Comparison of ENCODE assay signal across 8 mouse cellular contexts in genomic region chrX:145505457-145506201, GRCm38 (mm10). TPM values are rescaled to one million over a fixed set of nuclear protein-coding genes. Genes with fewer than 3 reads are reported as not detected.
DNase-seq lines count a peak whose midpoint lies in the region; ATAC-seq and TF ChIP-seq lines count a peak whose summit lies in the region.

No protein-coding gene starts in this region.

- H3K27ac ChIP-seq in forebrain, embryonic 11.5 days (ENCODE audit: low read depth, low read length) = peak overlapping the region; percentile 27; the same call in 1 of the 2 replicates
- peak overlapping the region; percentile 51 for H3K27ac ChIP-seq in heart, embryonic 16.5 days (ENCODE audit: low read length)
- H3K27ac ChIP-seq in liver, embryonic 15.5 days (replicated peaks) = peak overlapping the region; percentile 51
- H3K27ac ChIP-seq in neural tube, embryonic 11.5 days (ENCODE audit: low read depth, low read length) = no peak overlapping the region
- peak overlapping the region; percentile 53; the same call in 1 of the 2 replicates for H3K27ac ChIP-seq in stomach, postnatal 0 days (replicated peaks)

- no peaks in the 10 kb centered on the region for H3K27me3 ChIP-seq in forebrain, embryonic 11.5 days (ENCODE audit: control insufficient read depth, insufficient read depth, low read length)
- H3K27me3 ChIP-seq in heart, embryonic 16.5 days (ENCODE audit: control insufficient read depth, insufficient read depth, low read length) = no peaks in the 10 kb centered on the region
- peaks cover 7% of the 10 kb centered on the region for H3K27me3 ChIP-seq in liver, embryonic 15.5 days
- H3K27me3 ChIP-seq in neural tube, embryonic 11.5 days (ENCODE audit: control insufficient read depth, insufficient read depth, low read length) = no peaks in the 10 kb centered on the region
- no peaks in the 10 kb centered on the region for H3K27me3 ChIP-seq in stomach, postnatal 0 days (ENCODE audit: control insufficient read depth, insufficient read depth, low read length)

- H3K4me1 ChIP-seq in forebrain, embryonic 11.5 days (replicated peaks; ENCODE audit: control insufficient read depth, insufficient read depth, low read length) = no peaks in the 10 kb centered on the region
- no peaks in the 10 kb centered on the region for H3K4me1 ChIP-seq in heart, embryonic 16.5 days (ENCODE audit: control insufficient read depth, insufficient read depth, low read length)
- H3K4me1 ChIP-seq in liver, embryonic 15.5 days (replicated peaks) = no peaks in the 10 kb centered on the region
- no peaks in the 10 kb centered on the region for H3K4me1 ChIP-seq in neural tube, embryonic 11.5 days (ENCODE audit: control insufficient read depth, insufficient read depth, low read length)
- H3K4me1 ChIP-seq in stomach, postnatal 0 days (replicated peaks; ENCODE audit: control insufficient read depth, insufficient read depth) = no peaks in the 10 kb centered on the region

- TF ChIP-seq CTCF in stomach, postnatal 0 days (IDR thresholded peaks at IDR 0.05; ENCODE audit: low read depth) = peak; percentile 51

- 19% methylated on average over 14 of the region's 14 CpGs for WGBS in forebrain, embryonic 11.5 days
- WGBS in heart, embryonic 16.5 days = 16% methylated on average over 14 of the region's 14 CpGs
- WGBS in liver, embryonic 15.5 days (ENCODE audit: insufficient replicate concordance) = 13% methylated on average over 14 of the region's 14 CpGs
- 10% methylated on average over 14 of the region's 14 CpGs for WGBS in neural tube, embryonic 11.5 days
- WGBS in stomach, postnatal 0 days = 11% methylated on average over 14 of the region's 14 CpGs

- no peak overlapping the region; the same call in 1 of the 2 replicates for H3K9ac ChIP-seq in forebrain, embryonic 11.5 days (ENCODE audit: low read length)
- H3K9ac ChIP-seq in heart, embryonic 16.5 days (ENCODE audit: low read length) = peak overlapping the region; percentile 66
- H3K9ac ChIP-seq in liver, embryonic 15.5 days = peak overlapping the region; percentile 49
- peak overlapping the region; percentile 22; the same call in 1 of the 2 replicates for H3K9ac ChIP-seq in neural tube, embryonic 11.5 days (ENCODE audit: low read length)
- no peak overlapping the region; the same call in 1 of the 2 replicates for H3K9ac ChIP-seq in stomach, postnatal 0 days (ENCODE audit: low read length)

- H3K9me3 ChIP-seq in forebrain, embryonic 11.5 days (ENCODE audit: control insufficient read depth, low read length) = no peaks in the 10 kb centered on the region
- no peaks in the 10 kb centered on the region for H3K9me3 ChIP-seq in heart, embryonic 16.5 days (replicated peaks; ENCODE audit: control insufficient read depth, low read length)
- H3K9me3 ChIP-seq in liver, embryonic 15.5 days (replicated peaks) = no peaks in the 10 kb centered on the region
- no peaks in the 10 kb centered on the region for H3K9me3 ChIP-seq in neural tube, embryonic 11.5 days (ENCODE audit: control insufficient read depth, low read length)
- no peaks in the 10 kb centered on the region for H3K9me3 ChIP-seq in stomach, postnatal 0 days (ENCODE audit: control insufficient read depth, low read length)

- H3K4me3 ChIP-seq in forebrain, embryonic 11.5 days (ENCODE audit: low read depth, low read length) = peak overlapping the region; percentile 39
- H3K4me3 ChIP-seq in heart, embryonic 16.5 days (ENCODE audit: low read length) = peak overlapping the region; percentile 66
- H3K4me3 ChIP-seq in liver, embryonic 15.5 days (replicated peaks) = peak overlapping the region; percentile 63
- H3K4me3 ChIP-seq in neural tube, embryonic 11.5 days (ENCODE audit: low read depth, low read length) = peak overlapping the region; percentile 45
- peak overlapping the region; percentile 48 for H3K4me3 ChIP-seq in stomach, postnatal 0 days (ENCODE audit: low read depth, low read length)

- no peak for TF ChIP-seq EP300 in stomach, postnatal 0 days (optimal IDR thresholded peaks at IDR 0.05)

- H3K36me3 ChIP-seq in forebrain, embryonic 11.5 days (ENCODE audit: control insufficient read depth, insufficient read depth, low read length) = no peaks in the 10 kb centered on the region
- H3K36me3 ChIP-seq in heart, embryonic 16.5 days (ENCODE audit: control insufficient read depth, insufficient read depth) = no peaks in the 10 kb centered on the region
- no peaks in the 10 kb centered on the region for H3K36me3 ChIP-seq in liver, embryonic 15.5 days (replicated peaks)
- H3K36me3 ChIP-seq in neural tube, embryonic 11.5 days (ENCODE audit: control insufficient read depth, insufficient read depth, low read length) = no peaks in the 10 kb centered on the region
- H3K36me3 ChIP-seq in stomach, postnatal 0 days (ENCODE audit: control insufficient read depth, insufficient read depth, low read length) = no peaks in the 10 kb centered on the region

- peak overlapping the region; percentile 47 for H3K4me2 ChIP-seq in forebrain, embryonic 11.5 days (ENCODE audit: low read depth, low read length, severe bottlenecking)
- peak overlapping the region; percentile 81 for H3K4me2 ChIP-seq in heart, embryonic 16.5 days (ENCODE audit: low read depth, low read length)
- peak overlapping the region; percentile 77 for H3K4me2 ChIP-seq in liver, embryonic 15.5 days
- peak overlapping the region; percentile 50 for H3K4me2 ChIP-seq in neural tube, embryonic 11.5 days (ENCODE audit: low read depth)
- H3K4me2 ChIP-seq in stomach, postnatal 0 days (replicated peaks; ENCODE audit: low read depth) = peak overlapping the region; percentile 65

- peak; percentile 60 for DNase-seq in ES-CJ7 (ENCODE audit: low read depth, low spot score)
- peak; percentile 58 for DNase-seq in c-Kit-positive CD71-positive TER-119-negative erythroid progenitor cells, embryonic 14.5 days (ENCODE audit: low read depth)
- DNase-seq in forebrain, embryonic 11.5 days (ENCODE audit: low spot score) = peak; percentile 67
- DNase-seq in kidney, postnatal 36 days = peak; percentile 80 to 90
- DNase-seq in neural tube, embryonic 11.5 days (ENCODE audit: low spot score) = peak; percentile 67
- peak; percentile 71 for DNase-seq in stomach, postnatal 0 days (ENCODE audit: low spot score)

- peak; percentile 93 for ATAC-seq in forebrain, embryonic 11.5 days (replicated peaks; ENCODE audit: low FRiP score)
- ATAC-seq in heart, embryonic 16.5 days (replicated peaks; ENCODE audit: extremely low read depth, insufficient read depth, low FRiP score) = peak; percentile 94
- peak; percentile 81 for ATAC-seq in liver, embryonic 15.5 days (ENCODE audit: insufficient read depth)
- peak; percentile 90 for ATAC-seq in neural tube, embryonic 11.5 days (ENCODE audit: insufficient read depth, low FRiP score, low TSS enrichment)
- peak; percentile 97 for ATAC-seq in stomach, postnatal 0 days (ENCODE audit: low FRiP score, low TSS enrichment)

RNA-seq across cellular contexts. Expression of gene Amot, which starts 0.6 kb away (rescaled TPM):
- polyA plus RNA-seq in forebrain, embryonic 11.5 days (2014; fragmentation: Nextera tagmentation; extraction: Ambion mirVana) = 17.2 and 17.5 TPM in 2 replicates
- polyA plus RNA-seq in heart, embryonic 16.5 days (2015; fragmentation: Nextera tagmentation; extraction: Ambion mirVana) = 4.5 and 4.8 TPM in 2 replicates
- 5.1 and 5.3 TPM in 2 replicates for polyA plus RNA-seq in liver, embryonic 15.5 days (2015; fragmentation: Nextera tagmentation; extraction: Ambion mirVana)
- polyA plus RNA-seq in neural tube, embryonic 11.5 days (2014; fragmentation: Nextera tagmentation; extraction: Ambion mirVana) = 23.0 and 28.1 TPM in 2 replicates
- 2.3 and 2.6 TPM in 2 replicates for polyA plus RNA-seq in stomach, postnatal 0 days (2015; fragmentation: Nextera tagmentation; extraction: Ambion mirVana)

Comparison
In these comparisons a context has a peak if more than half of its experiments do, and no peak if none do; other contexts are left out.
1. H3K9ac ChIP-seq: peak in heart, embryonic 16.5 days (single experiment), liver, embryonic 15.5 days (single experiment) and neural tube, embryonic 11.5 days (single experiment); none in forebrain, embryonic 11.5 days (single experiment) and stomach, postnatal 0 days (single experiment).
2. Peak in every context shown above with its lines, with median percentiles within 50 percentile points of each other: DNase-seq, ATAC-seq, H3K4me2 ChIP-seq and H3K4me3 ChIP-seq.